Mouse (Mus musculus): ENCODE results near the gene Emsy. TPM values are rescaled to one million over a fixed set of nuclear protein-coding genes. Genes with fewer than 3 reads are reported as not detected.

Gene Emsy
- polyA plus RNA-seq, 1 experiment from 2014 or later = 3.7 TPM

GRCm38 (mm10) chr7:98672241-98672955 is 15.8 kb upstream of the Emsy start:
- no peak for DNase-seq
- H3K27ac ChIP-seq (ENCODE audit: low read depth) = peak overlapping the region; percentile 6; the same call in 1 of the 2 replicates
- no peaks in the 10 kb centered on the region for H3K9me3 ChIP-seq (ENCODE audit: low read length)

GRCm38 (mm10) chr7:98671416-98671815 is 14.8 kb upstream of the Emsy start:
- H3K9me3 ChIP-seq (ENCODE audit: low read length) = no peaks in the 10 kb centered on the region
- no peak overlapping the region; the same call in 1 of the 2 replicates for H3K9ac ChIP-seq (replicated peaks)
- peaks cover 8% of the 10 kb centered on the region; the same call in 1 of the 2 replicates for H3K4me1 ChIP-seq (ENCODE audit: insufficient read depth)
- TF ChIP-seq EP300 (IDR thresholded peaks at IDR 0.05; ENCODE audit: low read depth) (no peak), CTCF (IDR thresholded peaks at IDR 0.05; ENCODE audit: low read depth) (no peak)
- no peak overlapping the region for H3K4me3 ChIP-seq (ENCODE audit: low read depth, low read length)
- ATAC-seq = no peak
- no peak overlapping the region for H3K4me2 ChIP-seq (ENCODE audit: low read depth, low read length)
- no peaks in the 10 kb centered on the region for H3K27me3 ChIP-seq (ENCODE audit: insufficient read depth, low read length)
- 47% methylated on average over 9 of the region's 9 CpGs for WGBS (ENCODE audit: insufficient replicate concordance)
- no peaks in the 10 kb centered on the region for H3K36me3 ChIP-seq (replicated peaks; ENCODE audit: insufficient read depth, low read length)
- DNase-seq = no peak
- H3K27ac ChIP-seq (ENCODE audit: low read depth) = no peak overlapping the region

More at GRCm38 (mm10) chr7:98672241-98672955, 15.8 kb upstream of the Emsy start:
- ATAC-seq = no peak
- whole genome bisulfite sequencing (ENCODE audit: insufficient replicate concordance) = 52% methylated on average over 11 of the region's 11 CpGs
- Histone ChIP-seq H3K9ac (replicated peaks) (no peak overlapping the region; the same call in 1 of the 2 replicates), H3K27me3 (ENCODE audit: insufficient read depth, low read length) (no peaks in the 10 kb centered on the region), H3K4me2 (ENCODE audit: low read depth, low read length) (no peak overlapping the region), H3K36me3 (replicated peaks; ENCODE audit: insufficient read depth, low read length) (no peaks in the 10 kb centered on the region), H3K4me3 (ENCODE audit: low read depth, low read length) (no peak overlapping the region), H3K4me1 (ENCODE audit: insufficient read depth) (peaks cover 8% of the 10 kb centered on the region; the same call in 1 of the 2 replicates)
- TF ChIP-seq EP300 (IDR thresholded peaks at IDR 0.05; ENCODE audit: low read depth) = no peak
- no peak for TF ChIP-seq CTCF (IDR thresholded peaks at IDR 0.05; ENCODE audit: low read depth)

GRCm38 (mm10) chr7:98670831-98671230 is 14.2 kb upstream of the Emsy start:
- Histone ChIP-seq H3K4me3 (ENCODE audit: low read depth, low read length) (no peak overlapping the region), H3K9ac (replicated peaks) (no peak overlapping the region), H3K4me1 (ENCODE audit: insufficient read depth) (peaks cover 8% of the 10 kb centered on the region; the same call in 1 of the 2 replicates), H3K27ac (ENCODE audit: low read depth) (no peak overlapping the region), H3K36me3 (replicated peaks; ENCODE audit: insufficient read depth, low read length) (no peaks in the 10 kb centered on the region), H3K27me3 (ENCODE audit: insufficient read depth, low read length) (no peaks in the 10 kb centered on the region), H3K4me2 (ENCODE audit: low read depth, low read length) (no peak overlapping the region), H3K9me3 (ENCODE audit: low read length) (no peaks in the 10 kb centered on the region)
- 68% methylated on average over 4 of the region's 4 CpGs for WGBS (ENCODE audit: insufficient replicate concordance)
- ATAC-seq (no peak), DNase-seq (no peak)
- TF ChIP-seq CTCF (IDR thresholded peaks at IDR 0.05; ENCODE audit: low read depth) (no peak), EP300 (IDR thresholded peaks at IDR 0.05; ENCODE audit: low read depth) (no peak)

DNA sequence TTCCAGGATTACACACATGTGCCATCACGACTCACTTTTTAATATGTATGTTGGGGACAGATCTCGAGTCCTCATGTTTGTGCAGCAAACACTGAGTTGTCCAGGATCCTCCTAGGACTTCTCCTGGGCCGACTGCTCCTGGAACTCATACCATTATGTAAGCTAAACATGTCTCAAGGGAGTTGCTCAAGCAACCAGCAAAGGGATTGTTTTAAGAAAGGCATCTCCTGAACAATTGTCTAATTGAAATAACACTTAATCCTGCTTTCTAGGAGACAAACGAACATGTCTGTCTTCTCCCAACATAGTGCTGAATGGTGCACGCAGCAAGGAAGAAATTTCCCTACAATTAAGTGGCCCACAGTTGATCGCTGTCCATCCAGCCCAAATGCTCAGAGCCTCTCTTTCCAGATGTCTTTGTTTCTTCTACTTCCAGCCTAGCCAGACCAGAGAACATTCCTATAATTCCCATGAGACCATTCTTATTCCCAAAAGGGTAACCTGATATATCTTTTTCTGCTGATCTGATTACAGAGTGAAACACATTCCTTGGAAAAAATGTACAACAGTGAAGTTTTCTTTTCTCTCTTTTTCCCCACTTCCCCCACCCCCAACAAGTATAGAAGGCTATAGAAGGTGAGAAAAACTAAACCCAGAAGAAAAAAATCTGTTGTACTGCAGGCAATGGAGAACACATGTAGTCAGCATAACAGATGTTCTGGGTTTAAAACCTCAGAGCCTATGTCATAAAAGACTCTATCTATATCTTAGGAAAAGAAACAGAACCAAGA is 11.6 kb upstream of the Emsy start:
- Histone ChIP-seq H3K36me3 (replicated peaks; ENCODE audit: insufficient read depth, low read length) (no peaks in the 10 kb centered on the region), H3K27ac (ENCODE audit: low read depth) (no peak overlapping the region), H3K4me2 (ENCODE audit: low read depth, low read length) (no peak overlapping the region), H3K9me3 (ENCODE audit: low read length) (no peaks in the 10 kb centered on the region), H3K4me3 (ENCODE audit: low read depth, low read length) (no peak overlapping the region), H3K27me3 (ENCODE audit: insufficient read depth, low read length) (no peaks in the 10 kb centered on the region), H3K4me1 (ENCODE audit: insufficient read depth) (peaks cover 8% of the 10 kb centered on the region; the same call in 1 of the 2 replicates), H3K9ac (replicated peaks) (no peak overlapping the region)
- WGBS (ENCODE audit: insufficient replicate concordance) = 74% methylated on average over 6 of the region's 6 CpGs
- DNase-seq (no peak), ATAC-seq (no peak)
- no peak for TF ChIP-seq EP300 (IDR thresholded peaks at IDR 0.05; ENCODE audit: low read depth)
- no peak for TF ChIP-seq CTCF (IDR thresholded peaks at IDR 0.05; ENCODE audit: low read depth)

DNA sequence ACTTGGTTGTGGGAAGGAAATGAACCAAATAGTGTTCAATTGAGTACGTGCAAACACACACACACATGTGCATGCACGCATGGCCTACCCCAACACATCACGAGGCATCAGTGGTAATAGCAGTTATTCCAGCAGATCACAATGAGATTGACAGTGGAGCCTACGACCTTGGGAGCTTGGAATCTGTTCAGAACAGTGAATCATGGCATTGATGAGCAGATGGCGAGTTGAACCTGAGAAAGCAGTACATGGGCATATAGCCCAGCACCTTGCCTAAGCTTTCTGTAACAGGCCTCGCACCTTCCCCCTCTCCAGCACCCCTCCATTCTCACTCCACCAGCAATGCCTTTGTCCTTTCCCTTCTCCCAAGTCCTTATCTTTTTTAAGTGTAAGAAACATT is 9.1 kb upstream of the Emsy start:
- H3K27me3 ChIP-seq (ENCODE audit: insufficient read depth, low read length) = no peaks in the 10 kb centered on the region
- H3K36me3 ChIP-seq (replicated peaks; ENCODE audit: insufficient read depth, low read length) = no peaks in the 10 kb centered on the region
- H3K27ac ChIP-seq (ENCODE audit: low read depth) = no peak overlapping the region
- no peak overlapping the region for H3K4me3 ChIP-seq (ENCODE audit: low read depth, low read length)
- H3K4me1 ChIP-seq (ENCODE audit: insufficient read depth) = no peaks in the 10 kb centered on the region
- no peak for ATAC-seq
- H3K4me2 ChIP-seq (ENCODE audit: low read depth, low read length) = no peak overlapping the region
- H3K9ac ChIP-seq (replicated peaks) = no peak overlapping the region
- TF ChIP-seq CTCF (IDR thresholded peaks at IDR 0.05; ENCODE audit: low read depth) = no peak
- TF ChIP-seq EP300 (IDR thresholded peaks at IDR 0.05; ENCODE audit: low read depth) = no peak
- WGBS (ENCODE audit: insufficient replicate concordance) = 73% methylated on average over 6 of the region's 6 CpGs
- H3K9me3 ChIP-seq (ENCODE audit: low read length) = no peaks in the 10 kb centered on the region
- no peak for DNase-seq

GRCm38 (mm10) chr7:98665166-98665565 is 8.6 kb upstream of the Emsy start:
- no peak for ATAC-seq
- DNase-seq = no peak
- Histone ChIP-seq H3K4me3 (ENCODE audit: low read depth, low read length) (no peak overlapping the region), H3K4me1 (ENCODE audit: insufficient read depth) (no peaks in the 10 kb centered on the region), H3K9me3 (ENCODE audit: low read length) (no peaks in the 10 kb centered on the region), H3K27me3 (ENCODE audit: insufficient read depth, low read length) (no peaks in the 10 kb centered on the region), H3K36me3 (replicated peaks; ENCODE audit: insufficient read depth, low read length) (no peaks in the 10 kb centered on the region), H3K4me2 (ENCODE audit: low read depth, low read length) (no peak overlapping the region), H3K27ac (ENCODE audit: low read depth) (no peak overlapping the region), H3K9ac (replicated peaks) (no peak overlapping the region)
- 81% methylated on average over 5 of the region's 5 CpGs for WGBS (ENCODE audit: insufficient replicate concordance)
- TF ChIP-seq CTCF (IDR thresholded peaks at IDR 0.05; ENCODE audit: low read depth) = no peak
- no peak for TF ChIP-seq EP300 (IDR thresholded peaks at IDR 0.05; ENCODE audit: low read depth)
